Mouse (Mus musculus): ENCODE measurements around the gene Itgb5.

Gene Itgb5

GRCm38 (mm10) chr16:33908239-33908638 is 78.8 kb downstream of the Itgb5 start:
- no peak for DNase-seq (ENCODE audit: low read depth, low spot score)

GRCm38 (mm10) chr16:33914997-33915396 is 85.5 kb downstream of the Itgb5 start:
- DNase-seq (ENCODE audit: low read depth, low spot score) = no peak

GRCm38 (mm10) chr16:33916473-33917251 is 87.2 kb downstream of the Itgb5 start:
- no peak for DNase-seq (ENCODE audit: low read depth, low spot score)

- DNase-seq (ENCODE audit: low read depth, low spot score) = no peak
Observed at GRCm38 (mm10) chr16:33917390-33917789, 87.9 kb downstream of the Itgb5 start.

GRCm38 (mm10) chr16:33917926-33918325 is 88.5 kb downstream of the Itgb5 start:
- DNase-seq (ENCODE audit: low read depth, low spot score) = no peak

- DNase-seq (ENCODE audit: low read depth, low spot score) = no peak
Observed at GRCm38 (mm10) chr16:33921514-33921913, 92.0 kb downstream of the Itgb5 start.

- DNase-seq (ENCODE audit: low read depth, low spot score) = no peak
Observed at GRCm38 (mm10) chr16:33922111-33923000, 92.9 kb downstream of the Itgb5 start.

GRCm38 (mm10) chr16:33923001-33923316 is 93.5 kb downstream of the Itgb5 start:
- no peak for DNase-seq (ENCODE audit: low read depth, low spot score)

- DNase-seq (ENCODE audit: low read depth, low spot score) = no peak
Observed at GRCm38 (mm10) chr16:33923758-33924157, 94.3 kb downstream of the Itgb5 start.

- DNase-seq (ENCODE audit: low read depth, low spot score) = no peak
Observed at GRCm38 (mm10) chr16:33927263-33927824, 97.9 kb downstream of the Itgb5 start.

GRCm38 (mm10) chr16:33928788-33929462 is 99.5 kb downstream of the Itgb5 start:
- no peak for DNase-seq (ENCODE audit: low read depth, low spot score)

GRCm38 (mm10) chr16:33930785-33931184 is 101.3 kb downstream of the Itgb5 start:
- no peak for DNase-seq (ENCODE audit: low read depth, low spot score)

- DNase-seq (ENCODE audit: low read depth, low spot score) = no peak
Observed at GRCm38 (mm10) chr16:33931682-33932081, 102.2 kb downstream of the Itgb5 start.

- no peak for DNase-seq (ENCODE audit: low read depth, low spot score)
Observed at GRCm38 (mm10) chr16:33932126-33932525, 102.7 kb downstream of the Itgb5 start.

GRCm38 (mm10) chr16:33933411-33933810 is 103.9 kb downstream of the Itgb5 start:
- DNase-seq (ENCODE audit: low read depth, low spot score) = no peak

- DNase-seq (ENCODE audit: low read depth, low spot score) = no peak
Observed at GRCm38 (mm10) chr16:33934701-33935406, 105.4 kb downstream of the Itgb5 start.

GRCm38 (mm10) chr16:33935407-33935785 is 105.9 kb downstream of the Itgb5 start:
- no peak for DNase-seq (ENCODE audit: low read depth, low spot score)

- DNase-seq (ENCODE audit: low read depth, low spot score) = no peak
Observed at GRCm38 (mm10) chr16:33936885-33937284, 107.4 kb downstream of the Itgb5 start.

- no peak for DNase-seq (ENCODE audit: low read depth, low spot score)
Observed at GRCm38 (mm10) chr16:33937567-33937966, 108.1 kb downstream of the Itgb5 start.

GRCm38 (mm10) chr16:33938311-33939132 is 109.1 kb downstream of the Itgb5 start:
- no peak for DNase-seq (ENCODE audit: low read depth, low spot score)

Measured in A20 (cell line).